Mouse (Mus musculus) erythroblast, embryonic 14.5 days (primary cell): ENCODE data around the gene Sox13.

Source experiments
- GATA1 ChIP-seq: IDR thresholded peaks from 2 replicates; pipeline ENCODE4 v1.6.1; 2012; ENCODE audit warnings: low read length, inconsistent platforms, mixed read lengths
- TAL1 ChIP-seq: IDR thresholded peaks from 3 replicates; pipeline ENCODE4 v1.6.1; 2012; ENCODE audit warnings: low read length, inconsistent platforms, mixed read lengths

DNA sequence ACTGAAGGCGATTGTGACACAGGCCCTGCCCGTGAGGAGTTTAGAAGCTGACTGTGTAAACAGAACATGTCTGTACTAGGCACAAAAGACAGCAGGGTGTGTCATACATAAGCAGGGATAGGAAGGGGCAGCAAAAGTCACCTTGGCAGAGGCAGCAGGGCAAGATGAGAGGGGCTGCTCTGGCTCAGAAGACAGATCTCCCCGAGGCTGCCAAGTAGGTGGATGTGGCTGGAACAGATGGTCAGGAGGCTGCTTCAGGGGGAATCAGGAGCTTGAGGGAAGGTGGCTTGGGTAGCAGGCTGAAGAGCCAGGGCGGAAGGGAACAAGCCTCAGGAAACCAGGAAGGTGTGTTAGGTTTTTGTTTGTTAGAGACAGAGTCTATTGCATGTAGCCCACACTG is 53.8 kb downstream of the Sox13 start:
- TF ChIP-seq TAL1 (no peak), GATA1 (no peak)
